Mouse (Mus musculus): Measurements from ENCODE around the gene Vmn1r13.
"Not testable (repeated sequence)": the region's sequence is repeated elsewhere in the genome, so short reads cannot be mapped to it uniquely, and the experiment has no call there.

Gene Vmn1r13

DNA sequence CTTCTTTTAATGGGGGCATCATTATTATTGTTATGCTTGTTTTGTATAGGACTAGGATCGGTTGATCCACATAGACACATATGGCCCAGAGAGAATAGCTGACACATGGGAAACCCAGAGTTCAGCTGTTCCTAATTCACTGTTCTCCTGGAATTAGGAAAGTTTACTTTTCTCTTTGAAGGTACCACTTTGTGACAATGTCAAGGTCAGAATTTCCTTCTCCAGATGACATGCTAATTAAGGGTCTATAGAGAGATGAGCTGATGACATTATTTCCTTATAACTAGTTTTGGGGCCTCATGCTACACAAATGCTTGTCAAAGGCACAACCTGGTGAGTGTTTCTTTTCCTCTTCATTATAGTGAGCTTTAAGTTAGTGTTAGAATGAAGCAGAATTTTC is at the start of gene Vmn1r13:
Gene Vmn1r13 (plus strand): TSS at position 301 of the 400 bp plus-strand sequence.
- DNase-seq (ENCODE audit: low read depth, low spot score) = not testable (repeated sequence)

DNA sequence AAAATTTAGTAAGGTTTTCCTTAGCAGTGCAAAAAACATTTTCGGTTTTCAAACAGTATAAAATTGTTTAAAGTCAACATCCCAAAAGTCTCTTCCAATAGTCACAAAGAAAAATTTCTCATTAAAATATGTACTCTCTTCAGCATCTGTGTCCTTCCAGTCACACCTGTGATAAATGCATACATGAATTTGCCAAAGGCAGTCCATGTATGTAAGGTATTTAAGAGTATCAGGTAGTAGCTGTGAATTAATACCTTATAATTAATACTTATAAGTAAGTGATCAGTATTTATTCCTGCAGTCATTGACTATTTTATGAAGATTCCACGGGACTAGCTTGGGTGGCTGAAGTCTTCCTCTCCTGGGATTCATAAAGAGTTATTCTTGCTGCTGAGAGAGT is 46.5 kb upstream of the Vmn1r13 start, which contains the start of gene Vmn1r12:
Gene Vmn1r12 (plus strand): TSS at position 301 of the 400 bp plus-strand sequence.
- DNase-seq (ENCODE audit: low read depth, low spot score) = no peak

- not testable (repeated sequence) for DNase-seq (ENCODE audit: low read depth, low spot score)
Observed at GRCm38 (mm10) chr6:57190016-57190415, 13.1 kb upstream of the Vmn1r13 start.

GRCm38 (mm10) chr6:57231386-57231785 is 28.3 kb downstream of the Vmn1r13 start, which contains the start of gene Vmn1r14:
TSS of gene Vmn1r14 (plus strand) at chr6:57231686.
- DNase-seq (ENCODE audit: low read depth, low spot score) = no peak

DNA sequence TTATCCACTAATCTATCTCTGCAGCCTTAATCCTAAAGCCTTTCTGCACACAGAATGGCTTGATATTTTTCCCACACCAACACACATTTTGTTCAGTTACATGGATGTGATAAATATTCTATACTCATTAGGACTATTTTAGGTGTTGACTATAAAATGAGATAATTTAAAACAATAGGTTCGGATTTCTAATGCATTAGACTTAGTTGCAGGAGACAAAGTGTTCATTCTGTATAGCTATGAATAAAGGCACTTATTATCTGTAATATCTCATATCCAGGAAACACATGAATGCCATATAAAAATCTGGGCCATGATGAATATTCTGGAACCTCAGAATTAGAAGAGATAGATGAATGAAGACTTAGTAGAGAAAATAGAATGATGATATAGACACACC is 54.6 kb downstream of the Vmn1r13 start, which contains the start of gene Vmn1r15:
Gene Vmn1r15 (plus strand): TSS at position 301 of the 400 bp plus-strand sequence.
- DNase-seq (ENCODE audit: low read depth, low spot score) = no peak

GRCm38 (mm10) chr6:57260990-57261389 is 57.9 kb downstream of the Vmn1r13 start:
- no peak for DNase-seq (ENCODE audit: low read depth, low spot score)

All from WW6 (cell line).